Mouse (Mus musculus) small intestine, adult 2 months (tissue): ENCODE data around the gene Cenps.

ENCODE experiments used
- CTCF ChIP-seq: fragments of 200-500 bp; IDR thresholded peaks from 2 replicates; pipeline ENCODE4 v1.5.1; 2012; ENCODE audit warnings: low read depth, mild to moderate bottlenecking, control low read depth, inconsistent platforms, low read length, moderate library complexity, mixed read lengths; ENCODE audit not compliant: insufficient replicate concordance, insufficient read length; ENCODE audit errors: extremely low read depth
- POLR2A ChIP-seq: fragments of 200-500 bp; IDR thresholded peaks from 2 replicates; pipeline ENCODE4 v1.6.1; 2012; ENCODE audit warnings: low read depth, mild to moderate bottlenecking, control low read depth, inconsistent platforms, low read length, moderate library complexity

DNA sequence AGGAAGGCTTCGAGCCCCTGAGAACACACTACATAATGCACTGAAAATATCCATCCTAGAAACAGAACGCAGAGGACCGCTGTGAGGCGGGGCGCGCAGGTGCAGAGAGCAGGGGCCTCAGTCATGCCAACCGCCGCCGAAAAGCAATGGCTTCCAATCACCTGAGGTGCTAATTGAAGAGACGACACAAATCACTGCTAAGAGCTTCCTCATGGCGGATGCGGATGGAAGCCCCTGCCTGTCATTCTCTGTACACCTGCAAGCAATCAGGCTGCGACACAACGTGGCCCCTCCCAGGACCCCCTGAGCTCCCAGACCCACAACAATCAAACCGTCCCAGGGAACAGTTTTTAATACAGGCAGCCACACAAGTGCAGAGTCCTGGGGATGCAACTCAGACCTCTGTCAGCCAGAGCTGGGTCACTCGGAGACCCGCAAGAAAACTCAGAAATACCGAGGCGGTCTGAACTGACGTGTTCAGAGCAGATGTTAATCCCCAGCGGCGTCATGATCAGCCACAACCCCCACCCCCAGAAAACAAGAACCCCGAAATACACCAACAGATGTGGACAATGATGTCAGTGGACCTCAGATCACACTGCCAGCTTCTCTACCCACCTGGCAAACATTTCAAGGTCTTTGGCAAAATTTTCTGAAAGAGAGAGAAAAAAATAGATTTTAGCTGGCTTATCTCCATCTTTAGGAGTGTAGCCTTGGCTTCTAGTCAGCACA is 6.2 kb downstream of the Cenps start:
- no peak for TF ChIP-seq CTCF
- no peak for TF ChIP-seq POLR2A
